Mouse (Mus musculus) left cerebral cortex, postnatal 36 days (tissue): Measurements from ENCODE around the gene Ugt2b35. TPM values are rescaled to one million over a fixed set of nuclear protein-coding genes. Genes with fewer than 3 reads are reported as not detected.
"Not testable (repeated sequence)": the region's sequence is repeated elsewhere in the genome, so short reads cannot be mapped to it uniquely, and the experiment has no call there.

Experiments
- DNase-seq, 2 experiments: peaks; one replicate each; pipeline ENCODE4 v3.0.0; 2021 to 2022; ENCODE audit warnings: low spot score in 2 of 2, mixed read lengths in 1 of 2
- intact Hi-C: fragments of 180-260 bp; cut with DNase I; formaldehyde crosslinking; loops from one replicate; pipeline ENCODE4 v1.15.1; 2025
- total RNA-seq, 2 experiments: library from RNA; stranded (reverse); gene quantifications; 2 replicates each; pipeline ENCODE4 v1.2.3; 2021

Gene Ugt2b35
- not detected for total RNA-seq

DNA sequence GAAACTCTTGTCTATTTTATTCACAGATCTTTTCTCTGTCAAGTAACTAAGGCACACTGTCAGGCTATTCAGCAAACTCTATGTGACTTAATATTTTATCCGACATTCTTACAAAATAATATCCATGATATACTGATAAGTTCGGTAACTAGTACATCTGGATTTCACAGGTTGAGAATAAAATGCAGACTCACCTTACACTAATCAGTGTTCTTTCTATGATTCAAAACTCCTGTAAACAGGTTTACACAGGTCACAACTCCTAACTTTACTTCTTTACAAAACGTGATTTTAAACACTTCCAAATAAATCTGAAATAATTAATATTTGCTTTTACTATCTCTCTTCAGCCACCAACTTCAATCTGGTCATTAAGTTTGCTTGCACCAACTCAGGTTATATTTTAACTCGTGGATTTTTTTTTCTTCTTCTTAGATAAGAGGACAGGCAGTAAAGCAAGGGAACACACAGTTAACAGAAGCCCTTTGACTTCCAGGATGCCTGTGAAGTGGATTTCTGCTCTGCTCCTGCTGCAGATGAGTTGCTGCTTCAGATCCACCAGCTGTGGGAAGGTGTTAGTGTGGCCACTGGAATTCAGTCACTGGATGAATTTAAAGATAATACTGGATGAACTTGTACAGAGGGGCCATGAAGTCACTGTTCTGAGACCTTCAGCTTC, at the start of gene Ugt2b35:
TSS of gene Ugt2b35 (plus strand) at position 466 of the 679 bp plus-strand sequence.
- no peak for DNase-seq
- intact Hi-C loops = no loop called here

DNA sequence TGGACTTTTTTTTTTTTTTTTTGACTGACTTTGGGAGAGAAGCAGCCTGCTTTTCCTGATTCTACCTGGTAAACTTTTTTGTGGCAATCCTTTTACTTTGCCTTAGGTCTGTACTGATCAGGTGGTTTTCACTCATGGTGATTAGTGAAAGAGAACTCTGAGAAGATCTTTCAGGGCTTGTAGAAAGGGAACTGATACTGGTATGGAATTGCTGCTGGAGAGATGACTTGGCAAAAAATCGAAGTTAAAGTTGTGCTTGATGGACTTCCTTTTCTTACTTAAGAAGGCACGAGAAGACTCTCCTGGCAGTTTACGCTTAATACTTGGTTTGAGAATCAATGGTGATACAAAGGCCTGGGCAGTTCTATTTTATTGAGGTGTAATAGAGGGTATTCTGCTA, 40.2 kb upstream of the Ugt2b35 start:
- intact Hi-C loops = no loop called here
- DNase-seq = no peak

DNA sequence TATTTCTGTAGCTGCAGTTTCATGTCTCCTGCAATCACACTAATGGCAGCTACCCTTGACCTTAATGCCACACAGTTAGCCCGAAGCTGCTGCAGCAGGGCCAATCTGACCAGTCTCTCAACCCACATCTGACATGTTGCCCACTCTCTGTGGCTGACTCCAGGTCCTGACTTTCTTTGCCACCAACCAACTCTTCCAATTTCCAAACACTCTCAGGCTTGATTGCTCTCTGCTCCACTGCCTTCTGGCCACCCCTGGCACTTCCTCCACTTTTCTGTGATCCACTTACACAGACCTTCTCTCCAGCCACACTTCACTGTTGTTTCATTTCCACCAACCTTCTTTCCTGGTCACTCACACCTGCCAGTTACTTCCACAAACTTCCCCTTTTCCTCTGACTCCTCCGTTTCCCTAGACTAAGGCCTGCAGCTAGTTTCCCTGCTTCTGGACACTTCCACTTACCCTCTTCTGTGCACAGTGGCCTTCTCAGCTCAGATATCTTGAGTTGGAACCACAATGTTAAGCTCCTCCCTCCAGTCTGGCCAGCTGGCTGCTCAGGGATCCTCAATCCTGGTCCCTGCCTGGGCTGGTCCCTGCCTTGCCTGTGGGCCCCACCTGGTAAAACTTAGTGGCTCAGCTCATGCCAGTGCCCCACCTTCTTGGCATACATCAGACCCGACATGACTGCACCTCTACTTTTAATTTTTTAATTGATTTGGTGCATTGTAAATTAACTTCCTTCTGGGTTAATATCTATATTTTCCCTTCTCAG, 38.9 kb upstream of the Ugt2b35 start:
- intact Hi-C loops = no loop called here

DNA sequence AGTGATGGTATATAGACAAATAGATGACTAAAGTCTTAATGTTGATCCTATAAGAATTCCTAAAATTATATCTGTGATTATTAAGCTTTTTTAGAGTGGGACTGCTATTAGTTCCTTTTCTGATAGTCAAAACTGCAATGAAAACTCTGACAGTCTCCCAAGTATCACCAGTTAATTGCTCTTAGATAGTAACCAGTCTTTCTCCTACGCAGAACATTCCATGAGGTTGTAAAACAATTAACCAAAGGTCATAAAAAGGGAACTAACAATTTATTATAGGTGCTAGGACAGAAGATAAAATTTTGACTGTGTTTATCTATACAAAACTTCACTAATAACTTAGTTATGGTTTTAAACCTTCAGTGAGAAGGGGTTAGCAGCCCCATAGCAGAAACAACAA, 37.8 kb upstream of the Ugt2b35 start:
- DNase-seq, intact Hi-C loops: not testable (repeated sequence)

More for the DNA sequence above, 38.9 kb upstream of the Ugt2b35 start:
- DNase-seq = no peak

DNA sequence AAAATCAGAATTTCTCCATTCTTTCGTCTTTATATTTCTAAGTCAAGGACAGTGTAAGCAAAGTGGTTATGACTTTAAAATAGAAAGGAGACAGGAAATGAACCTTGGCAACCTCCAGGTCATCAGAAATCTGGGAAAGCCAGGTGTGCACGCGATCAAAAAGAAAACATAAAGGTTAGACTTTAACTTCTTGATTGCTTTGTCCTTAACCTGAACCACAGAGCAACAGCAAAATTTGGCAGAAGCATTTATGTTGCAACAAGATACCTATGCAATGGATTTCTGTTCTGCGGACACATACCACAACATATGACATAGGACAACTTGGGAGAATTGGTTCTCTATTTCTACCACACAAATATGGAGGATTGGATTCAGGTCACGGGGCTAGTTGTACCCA, 33.4 kb upstream of the Ugt2b35 start:
- DNase-seq, intact Hi-C loops: not testable (repeated sequence)

DNA sequence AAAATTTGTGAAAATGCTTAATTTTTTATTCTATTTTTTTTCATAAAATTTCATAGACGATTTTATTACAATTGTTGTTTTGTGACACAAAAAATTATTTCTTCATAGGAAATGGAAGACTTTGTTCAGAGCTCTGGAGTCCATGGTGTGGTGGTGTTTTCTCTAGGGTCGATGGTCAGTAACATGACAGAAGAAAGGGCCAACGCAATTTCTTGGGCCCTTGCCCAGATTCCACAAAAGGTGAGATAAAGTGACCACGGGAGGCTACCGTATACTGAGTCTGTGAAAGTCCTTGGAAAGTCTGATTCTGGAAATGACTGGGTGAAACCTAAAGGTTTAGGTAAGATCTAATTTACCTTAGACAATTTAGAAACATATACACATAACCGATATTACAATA, 4.1 kb downstream of the Ugt2b35 start:
- no peak for DNase-seq
- intact Hi-C loops = no loop called here

DNA sequence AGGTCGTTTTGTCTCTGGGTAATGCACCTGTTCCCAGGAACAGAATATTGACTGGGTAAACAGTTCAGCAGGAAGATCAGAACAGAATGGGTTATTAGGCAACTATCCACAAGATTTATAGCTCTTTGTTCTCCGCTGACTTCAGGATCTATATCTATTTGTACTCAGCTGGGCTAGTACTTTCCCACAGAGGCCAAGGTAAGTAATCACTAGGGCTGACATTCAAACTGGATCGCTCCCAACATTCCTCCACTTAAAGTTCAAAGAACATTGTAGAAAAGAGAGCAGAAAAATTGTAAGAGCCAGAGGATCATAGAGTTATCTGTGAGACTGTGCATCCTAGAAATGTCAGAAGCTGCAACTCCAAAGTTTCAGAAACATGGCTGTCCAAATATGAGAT, 14.8 kb downstream of the Ugt2b35 start:
- no peak for DNase-seq
- intact Hi-C loops = no loop called here

DNA sequence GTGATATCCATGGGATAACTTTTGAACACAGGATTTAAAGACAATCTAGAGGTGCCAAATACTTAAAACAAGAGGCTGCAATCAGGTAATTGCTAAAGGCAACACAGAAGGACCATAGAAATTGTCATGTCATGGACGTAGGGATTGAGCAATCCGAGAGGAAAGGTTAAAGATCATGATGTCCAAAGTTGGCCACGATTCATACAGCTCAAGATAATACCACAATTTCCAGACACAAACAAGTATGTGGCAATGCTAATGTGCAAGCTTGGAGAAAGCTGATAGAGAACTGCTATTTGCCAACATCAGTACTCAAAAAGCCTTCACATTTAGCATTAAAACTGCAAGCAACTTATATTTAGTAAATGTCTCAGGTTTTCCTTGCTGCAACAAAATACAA, 26.7 kb downstream of the Ugt2b35 start:
- no peak for DNase-seq
- intact Hi-C loops = no loop called here

DNA sequence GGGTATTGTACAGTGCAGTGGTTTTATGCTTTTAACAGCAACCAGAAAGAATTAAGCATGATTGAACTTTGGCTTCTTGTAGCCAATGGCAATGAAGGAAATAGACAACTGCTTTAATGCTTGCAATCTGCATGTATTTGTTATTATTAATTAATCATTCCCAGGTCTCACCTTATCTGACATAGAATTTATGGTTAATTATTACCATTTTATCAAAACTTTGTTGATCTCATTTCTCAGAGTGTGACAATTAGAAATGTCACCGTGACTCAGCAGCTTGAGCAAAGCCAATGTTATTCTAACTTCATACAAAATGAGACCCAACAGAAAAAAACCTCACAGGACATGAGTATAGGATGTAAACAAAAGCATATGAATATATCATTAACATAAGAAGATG, 30.0 kb downstream of the Ugt2b35 start:
- no peak for DNase-seq
- intact Hi-C loops = no loop called here

Other genes starting within 250 kb of the Ugt2b35 start
- gene Ythdc1, start 196.6 kb upstream of the Ugt2b35 start, total RNA-seq = 10 to 100 TPM; 47.6 to 68.8 TPM
- not detected for gene Ugt2b34, start 93.9 kb upstream of the Ugt2b35 start, total RNA-seq
- not detected for gene Ugt2b1, start 74.3 kb upstream of the Ugt2b35 start, total RNA-seq
- gene Ugt2b36, start 91.7 kb downstream of the Ugt2b35 start, total RNA-seq = not detected
- not detected for gene Ugt2b5, start 139.5 kb downstream of the Ugt2b35 start, total RNA-seq